Mouse (Mus musculus): ENCODE measurements at regions not wholly inside any gene's neighbourhood (a gene's known extent, or its start where the extent isn't known, plus 50 kb on each side); places are given as distances from the start of the nearest gene placed in this dataset.
A peak's percentile ranks its signal among the peaks of the same experiment; 100 is the strongest.

DNA sequence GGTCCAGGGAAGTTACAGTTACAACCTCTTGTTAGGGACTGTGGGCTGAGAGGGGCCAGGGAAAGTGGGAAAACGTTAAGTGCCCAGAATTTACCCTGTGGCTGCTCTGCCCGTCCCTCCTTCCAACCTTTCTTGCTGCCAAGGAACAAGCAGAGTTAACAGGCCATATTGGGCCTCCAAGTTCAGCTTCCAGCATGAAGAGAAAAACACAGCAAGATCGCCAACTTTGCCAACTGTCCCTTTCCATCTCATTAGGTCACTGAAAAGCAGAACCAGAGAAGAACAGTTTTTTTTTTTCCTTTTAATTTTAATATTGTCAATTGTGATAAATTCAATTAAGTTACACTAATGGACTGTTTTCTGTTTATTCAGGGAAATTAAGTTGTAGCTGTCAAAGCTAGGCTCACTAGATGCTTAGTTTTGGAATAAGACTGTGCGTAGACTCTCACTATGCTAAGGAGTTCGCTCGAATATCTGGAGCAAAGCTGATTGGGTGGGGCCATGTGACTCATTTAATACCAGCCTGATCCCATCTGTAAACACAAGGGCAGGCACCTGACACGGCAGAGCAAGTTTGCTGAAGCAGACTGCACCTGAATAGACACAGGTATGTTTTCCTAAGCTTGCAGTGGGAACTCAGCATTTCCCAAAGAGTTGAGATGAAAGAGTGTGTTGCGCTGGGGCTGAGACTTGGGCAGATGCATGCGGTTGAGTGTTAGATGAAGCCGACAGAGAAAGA, 178.9 kb downstream of the Gm45692 start:
- Histone ChIP-seq H3K27ac (replicated peaks) (no peak overlapping the region), H3K4me2 (replicated peaks; ENCODE audit: low read depth) (no peak overlapping the region), H3K36me3 (ENCODE audit: control insufficient read depth, insufficient read depth, low read length) (no peaks in the 10 kb centered on the region), H3K27me3 (ENCODE audit: control insufficient read depth, insufficient read depth, low read length) (no peaks in the 10 kb centered on the region), H3K4me3 (ENCODE audit: low read depth, low read length) (no peak overlapping the region), H3K9ac (ENCODE audit: low read length) (no peak overlapping the region), H3K9me3 (ENCODE audit: control insufficient read depth, low read length) (no peaks in the 10 kb centered on the region), H3K4me1 (replicated peaks; ENCODE audit: control insufficient read depth, insufficient read depth) (no peaks in the 10 kb centered on the region)
- WGBS, result 64% methylated on average over 10 of the region's 10 CpGs
- DNase-seq (ENCODE audit: low spot score) (no peak), ATAC-seq (ENCODE audit: low FRiP score, low TSS enrichment) (no peak)
- TF ChIP-seq CTCF (IDR thresholded peaks at IDR 0.05; ENCODE audit: low read depth), result no peak
- no peak for TF ChIP-seq EP300 (optimal IDR thresholded peaks at IDR 0.05)

DNA sequence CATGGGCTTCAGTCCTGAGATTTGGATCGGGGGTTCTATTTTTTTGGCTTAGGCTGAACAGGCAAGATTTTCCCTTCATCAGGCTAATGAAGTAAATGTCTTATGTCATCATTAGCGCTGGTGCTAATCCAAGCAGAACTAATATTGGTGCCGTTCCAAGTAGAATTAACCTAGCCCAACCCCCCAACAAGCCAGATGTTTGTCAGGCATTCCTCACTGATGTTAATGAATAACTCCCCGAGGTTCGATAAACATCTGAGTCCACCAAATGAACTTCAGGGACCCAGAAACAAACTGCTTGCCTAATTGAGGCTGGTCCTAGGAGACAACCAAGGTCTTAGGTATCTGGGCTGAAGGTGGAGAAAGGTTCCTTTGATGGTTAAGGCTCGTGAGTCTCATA, 180.9 kb downstream of the Gm45692 start:
- TF ChIP-seq CTCF (IDR thresholded peaks at IDR 0.05; ENCODE audit: low read depth) (no peak), EP300 (optimal IDR thresholded peaks at IDR 0.05) (no peak)
- Histone ChIP-seq H3K27ac (replicated peaks) (no peak overlapping the region), H3K9me3 (ENCODE audit: control insufficient read depth, low read length) (no peaks in the 10 kb centered on the region), H3K9ac (ENCODE audit: low read length) (no peak overlapping the region), H3K4me3 (ENCODE audit: low read depth, low read length) (no peak overlapping the region), H3K4me2 (replicated peaks; ENCODE audit: low read depth) (no peak overlapping the region), H3K36me3 (ENCODE audit: control insufficient read depth, insufficient read depth, low read length) (no peaks in the 10 kb centered on the region), H3K4me1 (replicated peaks; ENCODE audit: control insufficient read depth, insufficient read depth) (no peaks in the 10 kb centered on the region), H3K27me3 (ENCODE audit: control insufficient read depth, insufficient read depth, low read length) (no peaks in the 10 kb centered on the region)
- DNase-seq (ENCODE audit: low spot score) (no peak), ATAC-seq (ENCODE audit: low FRiP score, low TSS enrichment) (no peak)
- 23% methylated on average over 6 of the region's 6 CpGs for WGBS

DNA sequence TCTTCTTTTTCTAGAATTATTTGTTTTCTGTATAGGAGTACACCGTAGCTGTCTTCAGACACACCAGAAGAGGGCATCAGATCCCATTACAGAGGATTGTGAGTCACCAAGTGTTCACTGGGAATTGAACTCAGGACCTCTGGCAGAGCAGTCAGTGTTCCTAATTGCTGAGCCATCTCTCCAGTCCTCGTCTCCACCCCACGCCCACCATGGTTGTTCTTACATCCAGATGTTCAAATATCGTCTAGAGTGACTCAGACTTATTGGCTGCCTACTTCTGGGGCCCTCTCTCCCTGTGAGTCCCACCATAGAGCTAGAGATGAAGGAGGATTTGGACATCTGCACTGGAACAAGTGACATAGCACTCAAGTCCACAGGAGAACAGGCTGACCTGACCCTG, 182.6 kb downstream of the Gm45692 start:
- ATAC-seq (ENCODE audit: low FRiP score, low TSS enrichment) (no peak), DNase-seq (ENCODE audit: low spot score) (no peak)
- H3K4me2 ChIP-seq (replicated peaks; ENCODE audit: low read depth), result no peak overlapping the region
- no peak overlapping the region for H3K9ac ChIP-seq (ENCODE audit: low read length)
- H3K27ac ChIP-seq (replicated peaks), result no peak overlapping the region
- no peaks in the 10 kb centered on the region for H3K27me3 ChIP-seq (ENCODE audit: control insufficient read depth, insufficient read depth, low read length)
- no peaks in the 10 kb centered on the region for H3K9me3 ChIP-seq (ENCODE audit: control insufficient read depth, low read length)
- no peaks in the 10 kb centered on the region for H3K36me3 ChIP-seq (ENCODE audit: control insufficient read depth, insufficient read depth, low read length)
- H3K4me3 ChIP-seq (ENCODE audit: low read depth, low read length), result no peak overlapping the region
- 65% methylated on average over 4 of the region's 4 CpGs for WGBS
- TF ChIP-seq CTCF (IDR thresholded peaks at IDR 0.05; ENCODE audit: low read depth), result no peak
- no peak for TF ChIP-seq EP300 (optimal IDR thresholded peaks at IDR 0.05)
- H3K4me1 ChIP-seq (replicated peaks; ENCODE audit: control insufficient read depth, insufficient read depth), result no peaks in the 10 kb centered on the region

DNA sequence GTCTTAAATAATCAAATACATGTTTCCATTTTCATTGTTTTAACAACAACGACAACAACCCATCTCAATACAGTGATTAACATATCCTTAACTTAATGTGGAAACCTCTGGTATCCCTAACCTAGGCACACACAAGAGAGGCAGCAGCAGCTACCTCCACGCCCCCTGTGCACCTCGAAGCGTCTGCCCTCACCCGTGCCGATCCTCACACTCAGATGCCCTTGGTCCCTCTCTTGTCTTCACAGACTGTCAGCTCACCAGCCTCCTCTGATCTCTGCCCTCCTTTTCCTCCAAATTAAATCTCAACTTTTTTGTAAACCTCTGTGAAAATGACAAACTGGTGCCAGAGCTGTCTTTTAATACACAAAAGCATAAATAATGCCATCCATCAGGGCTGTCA, 185.2 kb downstream of the Gm45692 start:
- Histone ChIP-seq H3K4me3 (ENCODE audit: low read depth, low read length) (no peak overlapping the region), H3K27me3 (ENCODE audit: control insufficient read depth, insufficient read depth, low read length) (no peaks in the 10 kb centered on the region), H3K9me3 (ENCODE audit: control insufficient read depth, low read length) (no peaks in the 10 kb centered on the region), H3K4me1 (replicated peaks; ENCODE audit: control insufficient read depth, insufficient read depth) (no peaks in the 10 kb centered on the region), H3K9ac (ENCODE audit: low read length) (no peak overlapping the region), H3K4me2 (replicated peaks; ENCODE audit: low read depth) (no peak overlapping the region), H3K36me3 (ENCODE audit: control insufficient read depth, insufficient read depth, low read length) (no peaks in the 10 kb centered on the region), H3K27ac (replicated peaks) (no peak overlapping the region)
- WGBS, result 69% methylated on average over 6 of the region's 6 CpGs
- no peak for DNase-seq (ENCODE audit: low spot score)
- no peak for ATAC-seq (ENCODE audit: low FRiP score, low TSS enrichment)
- TF ChIP-seq CTCF (IDR thresholded peaks at IDR 0.05; ENCODE audit: low read depth), result no peak
- TF ChIP-seq EP300 (optimal IDR thresholded peaks at IDR 0.05), result no peak

DNA sequence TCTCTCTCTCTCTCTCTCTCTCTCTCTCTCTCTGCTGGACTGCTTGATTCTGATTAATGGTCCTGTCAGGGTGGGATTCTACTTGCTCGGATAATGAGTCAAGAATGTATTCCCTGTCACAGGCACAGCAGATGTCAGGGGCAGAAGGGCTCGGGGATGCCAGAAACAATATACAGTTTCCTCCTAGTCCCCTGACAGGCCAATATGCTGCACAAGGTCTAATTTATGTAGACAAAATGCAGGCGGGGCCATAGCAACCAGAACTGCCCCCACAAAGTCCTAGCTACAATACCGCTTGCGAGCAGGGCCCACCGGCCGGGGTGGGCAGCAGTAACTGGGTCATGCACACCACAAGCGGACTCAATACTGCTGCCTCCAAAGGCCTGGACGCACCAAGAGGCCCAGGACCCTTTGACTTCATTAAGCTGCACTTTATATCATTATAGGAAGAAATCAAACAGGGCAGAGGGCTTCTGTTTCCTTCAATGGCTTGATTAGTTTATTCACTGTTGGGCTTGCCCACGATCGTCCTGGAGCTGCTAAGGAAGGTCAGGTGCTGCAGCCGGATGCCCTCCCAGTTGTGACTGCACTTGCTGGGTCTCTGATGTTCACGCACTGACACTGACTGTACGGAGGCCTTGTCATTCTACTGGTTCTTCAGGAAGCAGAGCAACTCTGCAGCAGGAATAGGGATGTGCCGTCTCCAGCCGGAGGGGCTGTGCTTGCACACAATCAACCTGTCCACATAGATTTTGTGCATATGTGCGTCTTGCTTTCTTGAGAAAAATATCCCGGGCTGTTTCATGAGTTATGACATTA, 185.9 kb downstream of the Gm45692 start:
- ATAC-seq (ENCODE audit: low FRiP score, low TSS enrichment) (peak; percentile 8; the same call in 1 of the 2 replicates), DNase-seq (ENCODE audit: low spot score) (no peak)
- Histone ChIP-seq H3K27me3 (ENCODE audit: control insufficient read depth, insufficient read depth, low read length) (no peaks in the 10 kb centered on the region), H3K4me3 (ENCODE audit: low read depth, low read length) (no peak overlapping the region), H3K9me3 (ENCODE audit: control insufficient read depth, low read length) (no peaks in the 10 kb centered on the region), H3K9ac (ENCODE audit: low read length) (no peak overlapping the region), H3K27ac (replicated peaks) (no peak overlapping the region), H3K4me1 (replicated peaks; ENCODE audit: control insufficient read depth, insufficient read depth) (no peaks in the 10 kb centered on the region), H3K36me3 (ENCODE audit: control insufficient read depth, insufficient read depth, low read length) (no peaks in the 10 kb centered on the region), H3K4me2 (replicated peaks; ENCODE audit: low read depth) (no peak overlapping the region)
- TF ChIP-seq CTCF (IDR thresholded peaks at IDR 0.05; ENCODE audit: low read depth) (no peak), EP300 (optimal IDR thresholded peaks at IDR 0.05) (no peak)
- WGBS, result 54% methylated on average over 18 of the region's 18 CpGs

DNA sequence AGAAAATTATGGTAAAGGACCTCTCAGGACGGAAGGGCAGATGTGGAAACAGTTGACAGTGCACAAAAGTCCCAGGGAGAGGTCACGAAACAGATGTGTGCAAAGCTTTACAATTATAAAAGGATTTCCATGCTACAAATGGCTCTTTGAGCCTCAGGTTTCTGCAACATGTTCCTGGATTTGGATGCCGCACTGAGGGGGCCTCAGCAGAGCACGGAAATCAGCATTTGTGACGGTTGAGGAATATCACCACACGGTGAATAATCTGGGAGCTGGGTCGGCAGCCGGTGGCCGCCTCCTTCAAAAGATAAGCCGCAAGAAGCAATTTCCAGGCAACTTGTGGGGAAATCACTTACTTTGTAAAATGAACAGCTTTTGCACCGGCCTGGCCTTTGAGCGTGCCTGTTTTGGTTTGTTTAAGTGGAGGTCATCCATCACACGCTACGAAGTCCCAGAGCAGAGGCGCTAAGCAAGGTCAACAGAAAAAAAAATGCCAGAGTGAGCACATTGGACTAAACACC, 188.8 kb downstream of the Gm45692 start:
- no peak overlapping the region for H3K4me2 ChIP-seq (replicated peaks; ENCODE audit: low read depth)
- TF ChIP-seq CTCF (IDR thresholded peaks at IDR 0.05; ENCODE audit: low read depth), result no peak
- no peak for TF ChIP-seq EP300 (optimal IDR thresholded peaks at IDR 0.05)
- H3K9ac ChIP-seq (ENCODE audit: low read length), result no peak overlapping the region
- H3K36me3 ChIP-seq (ENCODE audit: control insufficient read depth, insufficient read depth, low read length), result no peaks in the 10 kb centered on the region
- no peaks in the 10 kb centered on the region for H3K27me3 ChIP-seq (ENCODE audit: control insufficient read depth, insufficient read depth, low read length)
- no peak overlapping the region for H3K4me3 ChIP-seq (ENCODE audit: low read depth, low read length)
- no peaks in the 10 kb centered on the region for H3K4me1 ChIP-seq (replicated peaks; ENCODE audit: control insufficient read depth, insufficient read depth)
- ATAC-seq (ENCODE audit: low FRiP score, low TSS enrichment), result no peak
- 11% methylated on average over 15 of the region's 15 CpGs for WGBS
- H3K27ac ChIP-seq (replicated peaks), result no peak overlapping the region
- H3K9me3 ChIP-seq (ENCODE audit: control insufficient read depth, low read length), result no peaks in the 10 kb centered on the region
- no peak for DNase-seq (ENCODE audit: low spot score)
